Mouse (Mus musculus) stomach, embryonic 16.5 days (tissue): ENCODE data around the gene Zfp688. TPM values are rescaled to one million over a fixed set of nuclear protein-coding genes. Genes with fewer than 3 reads are reported as not detected.
A peak's percentile ranks its signal among the peaks of the same experiment; 100 is the strongest.
"Not testable (repeated sequence)": the region's sequence is repeated elsewhere in the genome, so short reads cannot be mapped to it uniquely, and the experiment has no call there.

ENCODE experiments used
- ATAC-seq: fragments of 200-750 bp; cut with Nextera tagmentation; 2 replicates; pipeline ENCODE4 v1.8.0; 2017; ENCODE audit warnings: moderate number of reproducible peaks, moderate TSS enrichment; ENCODE audit not compliant: insufficient read depth, low FRiP score
- H3K27ac ChIP-seq: fragments of 300-500 bp; sonication (generic); 2 replicates; pipeline ENCODE4 v1.5.1; 2014; ENCODE audit warnings: low read length
- H3K27me3 ChIP-seq: fragments of 300-500 bp; sonication (generic); 2 replicates; pipeline ENCODE4 v1.6.1; 2014; ENCODE audit warnings: low read length, control low read depth, mixed read lengths; ENCODE audit not compliant: control insufficient read depth, insufficient read depth
- H3K36me3 ChIP-seq: fragments of 300-500 bp; sonication (generic); 2 replicates; pipeline ENCODE4 v1.6.1; 2014; ENCODE audit warnings: low read length; ENCODE audit not compliant: control insufficient read depth, insufficient read depth
- H3K4me1 ChIP-seq: fragments of 300-500 bp; sonication (generic); 2 replicates; pipeline ENCODE4 v1.6.1; 2014; ENCODE audit warnings: low read length, control low read depth, mixed read lengths; ENCODE audit not compliant: control insufficient read depth, insufficient read depth
- H3K4me2 ChIP-seq: fragments of 300-500 bp; sonication (generic); 2 replicates; pipeline ENCODE4 v1.6.1; 2014; ENCODE audit warnings: low read depth, low read length, mixed read lengths
- H3K4me3 ChIP-seq: fragments of 300-500 bp; sonication (generic); replicated peaks from 2 replicates; pipeline ENCODE4 v1.5.1; 2014; ENCODE audit warnings: mild to moderate bottlenecking, low read length
- H3K9ac ChIP-seq: fragments of 300-500 bp; sonication (generic); 2 replicates; pipeline ENCODE4 v1.6.1; 2014; ENCODE audit warnings: low read length
- H3K9me3 ChIP-seq: fragments of 300-500 bp; sonication (generic); replicated peaks from 2 replicates; pipeline ENCODE4 v1.6.1; 2016; ENCODE audit warnings: low read length, control low read depth; ENCODE audit not compliant: control insufficient read depth
- WGBS: fragments of 180-500 bp; shearing (Covaris S2); extraction: QIAGEN DNeasy Blood & Tissue Kit; methylation state at CpG from one replicate; pipeline ENCODE4 v1.1.7; 2014; 5-methylcytosine and 5-hydroxymethylcytosine counted together
- polyA plus RNA-seq: library from polyadenylated mRNA; unstranded; fragments of >200 nt; fragmentation: Nextera tagmentation; extraction: Ambion mirVana; gene quantifications from 2 replicates; pipeline ENCODE4 v1.2.1, GENCODE M21; 2015

The Zfp688 gene
- 21.5 and 24.4 TPM in 2 replicates for polyA plus RNA-seq

GRCm38 (mm10) chr7:127421388-127422191, at the start of gene Zfp688:
Zfp688 (minus strand) TSS chr7:127422068.
- Histone ChIP-seq H3K27ac (0 out of 2 replicates have a peak within 1 kb of the TSS, but pooled peaks have one; percentile 40), H3K4me3 (peak within 1 kb of the TSS; percentile 71), H3K27me3 (no peaks in the 10 kb centered on the region), H3K9ac (peak within 1 kb of the TSS; percentile 83), H3K4me1 (0 out of 2 replicates have a peak, but pooled peaks cover 5% of the 10 kb centered on the region), H3K9me3 (no peaks in the 10 kb centered on the region), H3K4me2 (peak within 1 kb of the TSS; percentile 63), H3K36me3 (no peaks in the 10 kb centered on the region)
- ATAC-seq, result peak; percentile 95
- WGBS, result under 1% methylated on average over 48 of the region's 48 CpGs

DNA sequence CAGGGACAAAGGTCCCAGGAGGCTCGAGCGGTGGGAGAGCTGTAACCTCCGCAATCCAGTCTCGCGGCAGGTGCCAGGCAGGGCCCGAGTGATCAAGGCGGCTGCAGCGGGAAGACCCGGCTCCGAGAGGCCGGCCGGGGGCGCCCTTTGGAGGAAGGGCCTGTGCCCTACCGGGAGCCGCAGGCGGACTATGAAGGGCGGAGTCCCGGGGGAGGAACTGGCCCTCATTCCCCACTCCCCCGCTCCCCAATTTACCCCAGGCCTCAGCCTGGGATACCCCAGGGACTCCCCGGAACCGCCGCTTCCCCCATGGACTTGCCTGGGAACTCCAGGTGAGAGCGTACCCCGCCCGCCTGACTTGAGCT, 49.8 kb upstream of the Zfp688 start:
- H3K4me1 ChIP-seq, result peaks cover 7% of the 10 kb centered on the region
- peak overlapping the region; percentile 99 for H3K27ac ChIP-seq
- 0% methylated on average over 25 of the region's 25 CpGs for WGBS
- H3K27me3 ChIP-seq, result no peaks in the 10 kb centered on the region
- peak overlapping the region; percentile 97 for H3K9ac ChIP-seq
- no peaks in the 10 kb centered on the region for H3K9me3 ChIP-seq
- H3K4me2 ChIP-seq, result peak overlapping the region; percentile 80
- ATAC-seq, result peak; percentile 18; the same call in 1 of the 2 replicates
- peaks cover 29% of the 10 kb centered on the region for H3K36me3 ChIP-seq
- H3K4me3 ChIP-seq, result peak overlapping the region; percentile 87

GRCm38 (mm10) chr7:127470743-127471645, 49.1 kb upstream of the Zfp688 start:
- ATAC-seq, result peak; percentile 92
- peak overlapping the region; percentile 97 for H3K9ac ChIP-seq
- peak overlapping the region; percentile 87 for H3K4me3 ChIP-seq
- WGBS, result under 1% methylated on average over 46 of the region's 46 CpGs
- peak overlapping the region; percentile 80 for H3K4me2 ChIP-seq
- H3K9me3 ChIP-seq, result no peaks in the 10 kb centered on the region
- H3K36me3 ChIP-seq, result peaks cover 29% of the 10 kb centered on the region
- peaks cover 7% of the 10 kb centered on the region for H3K4me1 ChIP-seq
- no peaks in the 10 kb centered on the region for H3K27me3 ChIP-seq
- H3K27ac ChIP-seq, result peak overlapping the region; percentile 99

GRCm38 (mm10) chr7:127470011-127470715, 48.3 kb upstream of the Zfp688 start:
- H3K27me3 ChIP-seq, result no peaks in the 10 kb centered on the region
- H3K4me2 ChIP-seq, result peak overlapping the region; percentile 80
- H3K4me1 ChIP-seq, result peaks cover 7% of the 10 kb centered on the region
- peak overlapping the region; percentile 97 for H3K9ac ChIP-seq
- 7% methylated on average over 10 of the region's 10 CpGs for WGBS
- H3K27ac ChIP-seq, result peak overlapping the region; percentile 99
- peak; percentile 12 for ATAC-seq
- peak overlapping the region; percentile 87 for H3K4me3 ChIP-seq
- H3K9me3 ChIP-seq, result no peaks in the 10 kb centered on the region
- peaks cover 23% of the 10 kb centered on the region for H3K36me3 ChIP-seq

DNA sequence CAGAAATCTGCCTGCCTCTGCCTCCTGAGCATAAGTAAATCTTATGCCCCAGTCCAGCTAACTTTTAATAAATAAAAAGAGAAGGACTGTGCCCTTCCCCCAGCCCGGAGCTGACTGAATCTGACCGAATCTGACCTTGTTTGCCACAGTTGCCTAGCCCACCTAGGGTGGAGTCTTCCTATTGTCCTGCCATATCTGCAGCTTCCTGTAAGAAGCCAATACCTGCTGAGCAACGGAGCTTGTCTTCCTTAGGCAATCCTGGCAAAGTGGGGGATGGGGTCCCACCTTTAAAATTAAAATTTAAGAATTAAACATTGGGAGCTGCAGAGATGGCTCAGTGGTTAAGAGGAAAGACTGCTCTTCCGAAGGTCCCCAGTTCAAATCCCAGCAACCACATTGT, 44.7 kb upstream of the Zfp688 start:
- Histone ChIP-seq H3K9ac (no peak overlapping the region), H3K4me1 (no peaks in the 10 kb centered on the region), H3K27ac (no peak overlapping the region), H3K36me3 (peaks cover 15% of the 10 kb centered on the region), H3K9me3 (no peaks in the 10 kb centered on the region), H3K4me3 (no peak overlapping the region), H3K4me2 (no peak overlapping the region), H3K27me3 (no peaks in the 10 kb centered on the region)
- WGBS, result 93% methylated on average over 4 of the region's 4 CpGs
- ATAC-seq, result no peak

DNA sequence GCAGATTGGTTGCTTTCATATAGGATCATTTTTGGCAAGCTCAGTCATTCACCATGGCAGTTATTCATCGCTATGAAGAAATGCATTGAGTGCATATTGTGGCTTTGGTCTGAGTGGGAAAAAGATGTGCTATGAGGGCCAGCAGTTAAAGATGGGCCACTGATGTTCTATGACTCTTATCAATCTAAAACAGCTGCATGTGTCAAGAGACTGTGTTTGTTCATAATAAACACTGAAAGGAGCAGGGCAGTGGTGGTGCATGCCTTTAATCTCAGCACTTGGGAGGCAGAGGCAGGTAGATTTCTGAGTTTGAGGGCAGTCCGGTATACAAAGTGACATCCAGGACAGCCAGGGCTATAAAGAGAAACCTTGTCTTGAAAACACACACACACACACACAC, 43.8 kb upstream of the Zfp688 start:
- ATAC-seq, H3K27me3 ChIP-seq, H3K4me1 ChIP-seq, H3K4me2 ChIP-seq, H3K4me3 ChIP-seq, H3K9ac ChIP-seq, H3K27ac ChIP-seq, H3K9me3 ChIP-seq: not testable (repeated sequence)
- 93% methylated on average over 2 of the region's 2 CpGs for WGBS
- peaks cover 15% of the 10 kb centered on the region for H3K36me3 ChIP-seq

GRCm38 (mm10) chr7:127465191-127465590, 43.3 kb upstream of the Zfp688 start:
- 93% methylated on average over 3 of the region's 3 CpGs for WGBS
- Histone ChIP-seq H3K36me3 (peaks cover 20% of the 10 kb centered on the region), H3K4me3 (no peak overlapping the region), H3K4me1 (no peaks in the 10 kb centered on the region), H3K9me3 (no peaks in the 10 kb centered on the region), H3K9ac (no peak overlapping the region), H3K4me2 (no peak overlapping the region), H3K27me3 (no peaks in the 10 kb centered on the region), H3K27ac (no peak overlapping the region)
- no peak for ATAC-seq

DNA sequence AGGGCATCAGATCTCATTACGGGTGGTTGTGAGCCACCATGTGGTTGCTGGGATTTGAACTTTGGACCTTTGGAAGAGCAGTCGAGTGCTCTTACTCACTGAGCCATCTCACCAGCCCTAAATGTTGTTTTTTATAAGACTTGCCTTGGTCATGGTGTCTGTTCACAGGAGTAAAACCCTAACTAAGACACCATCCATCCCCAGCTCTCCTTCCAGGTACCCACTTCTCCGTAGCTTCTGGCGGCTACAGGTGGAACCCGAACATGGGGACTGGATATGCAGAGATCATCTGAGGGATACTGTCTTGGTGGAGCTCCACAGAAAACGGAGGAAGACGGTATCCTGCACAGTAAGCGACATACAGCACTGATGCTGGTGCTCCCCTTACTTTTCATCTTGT, 37.4 kb upstream of the Zfp688 start, which contains the start of gene Prr14:
TSS of gene Prr14 (plus strand) at position 301 of the 400 bp plus-strand sequence.
- H3K36me3 ChIP-seq, result peaks cover 34% of the 10 kb centered on the region
- H3K27ac ChIP-seq, H3K9ac ChIP-seq, ATAC-seq, H3K9me3 ChIP-seq, H3K27me3 ChIP-seq, H3K4me2 ChIP-seq, H3K4me3 ChIP-seq, H3K4me1 ChIP-seq: not testable (repeated sequence)
- 94% methylated on average over 8 of the region's 8 CpGs for WGBS
